Mouse (Mus musculus): Measurements from ENCODE around the gene Nckap5.

GRCm38 (mm10) chr1:126360531-126361220, 469.9 kb downstream of the Nckap5 start:
- TF ChIP-seq CTCF (IDR thresholded peaks at IDR 0.05; ENCODE audit: low read depth, low read length) (no peak), POLR2A (IDR thresholded peaks at IDR 0.05; ENCODE audit: extremely low read depth, insufficient read depth, low read length) (no peak)

All from liver, adult 2 months (tissue).